Mouse (Mus musculus): ENCODE results near the gene Ogn. TPM values are rescaled to one million over a fixed set of nuclear protein-coding genes. Genes with fewer than 3 reads are reported as not detected.

Ogn gene
- polyA plus RNA-seq (2015; fragmentation: Nextera tagmentation; extraction: Ambion mirVana): 68.3 and 70.6 TPM in 2 replicates

DNA sequence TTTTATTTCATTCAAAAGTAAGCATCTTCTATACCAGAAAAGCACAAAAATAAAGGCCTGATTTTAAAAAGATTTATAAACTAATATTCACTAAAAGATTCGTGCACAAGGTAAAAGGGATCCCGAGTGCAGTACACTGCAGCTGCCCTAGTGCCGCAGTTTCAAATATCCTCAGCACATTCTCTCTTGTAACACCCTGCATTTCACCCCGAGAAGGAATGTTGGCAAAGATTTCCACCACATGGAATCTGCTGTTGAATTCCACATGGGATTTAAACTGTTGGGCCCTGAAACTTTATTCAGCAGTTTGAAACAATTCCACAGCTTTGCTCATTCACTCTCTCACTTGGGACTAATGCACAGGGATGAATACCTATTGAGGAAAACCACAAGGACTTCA is at the start of gene Ogn:
Gene Ogn, plus strand, starts transcription at position 333 of the 400 bp plus-strand sequence.
- no peak within 1 kb of the TSS for H3K9ac ChIP-seq (ENCODE audit: low read depth, low read length)
- no peak for ATAC-seq
- 58% methylated on average over 4 of the region's 4 CpGs for WGBS
- H3K27me3 ChIP-seq (replicated peaks; ENCODE audit: control insufficient read depth, insufficient read depth, low read length): no peaks in the 10 kb centered on the region
- no peak for TF ChIP-seq CTCF (IDR thresholded peaks at IDR 0.05; ENCODE audit: low read depth)
- no peaks in the 10 kb centered on the region for H3K4me1 ChIP-seq (replicated peaks; ENCODE audit: control insufficient read depth, insufficient read depth, low read length)
- H3K4me2 ChIP-seq (replicated peaks; ENCODE audit: low read depth): peak within 1 kb of the TSS; percentile 7
- H3K27ac ChIP-seq (ENCODE audit: low read depth, low read length): no peak within 1 kb of the TSS
- H3K9me3 ChIP-seq (ENCODE audit: control insufficient read depth): no peaks in the 10 kb centered on the region
- H3K4me3 ChIP-seq (ENCODE audit: low read depth, low read length): peak within 1 kb of the TSS; percentile 17; the same call in 1 of the 2 replicates
- no peaks in the 10 kb centered on the region for H3K36me3 ChIP-seq (ENCODE audit: control insufficient read depth, insufficient read depth)

DNA sequence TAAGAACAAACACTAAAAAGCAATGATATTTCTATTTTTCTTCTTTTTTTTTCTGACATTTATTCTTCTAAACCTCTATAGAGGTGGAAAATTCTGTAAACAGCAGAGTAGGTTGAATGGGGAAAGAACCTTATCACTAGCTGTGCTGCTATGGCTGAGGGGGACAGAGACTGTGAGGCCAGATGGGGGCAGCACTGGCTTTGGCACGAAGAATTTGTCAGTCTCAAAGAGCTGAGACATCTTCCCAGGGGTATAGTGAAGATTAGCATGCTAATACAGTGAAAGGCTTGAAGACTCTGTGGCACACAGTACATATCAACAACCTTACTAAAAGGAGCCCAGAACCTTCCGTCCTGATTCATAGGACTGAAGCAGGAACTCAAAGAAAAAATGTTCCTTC is 48.7 kb upstream of the Ogn start:
- no peak for ATAC-seq
- TF ChIP-seq CTCF (IDR thresholded peaks at IDR 0.05; ENCODE audit: low read depth): peak; percentile 69
- H3K9me3 ChIP-seq (ENCODE audit: control insufficient read depth): no peaks in the 10 kb centered on the region
- no peaks in the 10 kb centered on the region for H3K27me3 ChIP-seq (replicated peaks; ENCODE audit: control insufficient read depth, insufficient read depth, low read length)
- no peaks in the 10 kb centered on the region for H3K4me1 ChIP-seq (replicated peaks; ENCODE audit: control insufficient read depth, insufficient read depth, low read length)
- no peaks in the 10 kb centered on the region; the same call in 1 of the 2 replicates for H3K36me3 ChIP-seq (ENCODE audit: control insufficient read depth, insufficient read depth)
- no peak overlapping the region for H3K4me3 ChIP-seq (ENCODE audit: low read depth, low read length)
- H3K27ac ChIP-seq (ENCODE audit: low read depth, low read length): no peak overlapping the region
- H3K9ac ChIP-seq (ENCODE audit: low read depth, low read length): no peak overlapping the region
- H3K4me2 ChIP-seq (replicated peaks; ENCODE audit: low read depth): no peak overlapping the region
- 48% methylated on average over 2 of the region's 2 CpGs for WGBS

DNA sequence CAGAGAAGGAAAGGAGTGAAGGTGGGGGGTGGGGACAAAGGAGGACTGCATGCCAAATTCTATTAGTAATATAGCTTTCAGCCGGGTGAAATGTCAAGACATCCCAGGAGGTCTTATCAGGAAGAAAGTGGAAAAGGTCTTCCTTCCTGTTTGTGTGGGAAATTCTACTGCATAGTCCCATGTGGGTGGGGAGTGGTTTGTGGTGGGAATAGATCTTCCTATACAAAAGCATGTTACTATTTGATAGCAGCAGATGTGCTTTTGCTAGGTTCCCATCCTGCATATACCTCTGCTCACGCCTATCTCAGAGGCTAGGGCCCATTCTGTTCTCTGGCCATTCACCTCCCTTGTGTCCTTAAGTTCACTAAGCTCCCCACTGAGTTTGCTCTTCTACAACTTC is 47.0 kb upstream of the Ogn start:
- TF ChIP-seq CTCF (IDR thresholded peaks at IDR 0.05; ENCODE audit: low read depth): no peak
- Histone ChIP-seq H3K27me3 (replicated peaks; ENCODE audit: control insufficient read depth, insufficient read depth, low read length) (no peaks in the 10 kb centered on the region), H3K4me2 (replicated peaks; ENCODE audit: low read depth) (no peak overlapping the region), H3K36me3 (ENCODE audit: control insufficient read depth, insufficient read depth) (no peaks in the 10 kb centered on the region; the same call in 1 of the 2 replicates), H3K27ac (ENCODE audit: low read depth, low read length) (no peak overlapping the region), H3K9me3 (ENCODE audit: control insufficient read depth) (no peaks in the 10 kb centered on the region), H3K9ac (ENCODE audit: low read depth, low read length) (no peak overlapping the region), H3K4me1 (replicated peaks; ENCODE audit: control insufficient read depth, insufficient read depth, low read length) (no peaks in the 10 kb centered on the region), H3K4me3 (ENCODE audit: low read depth, low read length) (no peak overlapping the region)
- WGBS: 54% methylated on average over 2 of the region's 2 CpGs
- no peak for ATAC-seq

DNA sequence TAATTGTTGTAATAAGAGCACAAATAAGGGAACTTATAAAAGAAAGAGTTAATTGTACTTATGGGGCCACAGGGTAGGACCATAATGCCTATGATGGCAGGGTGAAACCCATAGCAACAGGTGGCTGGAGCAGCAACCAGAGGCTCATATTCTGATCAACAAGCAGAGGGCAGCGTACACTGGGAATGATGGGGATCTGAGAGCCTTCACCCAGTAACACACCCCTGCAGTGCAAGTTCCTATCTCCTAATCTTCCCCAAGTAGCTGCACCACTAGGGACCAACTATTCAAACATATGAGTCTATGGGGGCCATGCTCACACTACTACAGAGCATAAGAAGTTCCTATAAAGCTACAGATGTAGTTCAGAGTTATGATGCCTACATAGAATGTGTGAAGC is 43.5 kb upstream of the Ogn start:
- no peak overlapping the region for H3K27ac ChIP-seq (ENCODE audit: low read depth, low read length)
- WGBS: 93% methylated on average over 1 of the region's 1 CpGs
- no peaks in the 10 kb centered on the region for H3K9me3 ChIP-seq (ENCODE audit: control insufficient read depth)
- no peaks in the 10 kb centered on the region for H3K4me1 ChIP-seq (replicated peaks; ENCODE audit: control insufficient read depth, insufficient read depth, low read length)
- H3K36me3 ChIP-seq (ENCODE audit: control insufficient read depth, insufficient read depth): no peaks in the 10 kb centered on the region; the same call in 1 of the 2 replicates
- no peak for ATAC-seq
- TF ChIP-seq CTCF (IDR thresholded peaks at IDR 0.05; ENCODE audit: low read depth): 0 out of 2 replicates have a peak, but pooled peaks have one; percentile 26
- no peak overlapping the region for H3K9ac ChIP-seq (ENCODE audit: low read depth, low read length)
- no peak overlapping the region for H3K4me3 ChIP-seq (ENCODE audit: low read depth, low read length)
- H3K4me2 ChIP-seq (replicated peaks; ENCODE audit: low read depth): no peak overlapping the region
- H3K27me3 ChIP-seq (replicated peaks; ENCODE audit: control insufficient read depth, insufficient read depth, low read length): no peaks in the 10 kb centered on the region

DNA sequence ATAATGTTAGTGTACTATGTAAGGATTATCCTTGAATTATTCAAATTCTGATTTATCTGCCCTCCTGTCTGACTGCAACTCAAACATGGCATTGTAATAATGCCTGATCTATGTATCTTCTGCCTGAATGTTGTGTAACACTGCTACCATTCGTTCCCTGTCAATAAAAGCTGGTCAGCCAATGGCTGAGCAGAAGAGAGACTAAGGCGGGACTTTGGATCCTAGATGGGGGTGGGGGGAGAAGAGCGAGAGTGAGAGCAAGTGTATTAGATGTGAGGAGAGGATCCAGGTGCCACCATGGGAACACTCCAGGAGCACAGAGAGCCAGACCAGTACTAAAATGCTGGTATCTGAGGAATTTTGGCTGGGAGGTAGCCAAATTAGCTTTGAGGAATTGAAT is 37.5 kb upstream of the Ogn start:
- Histone ChIP-seq H3K36me3 (ENCODE audit: control insufficient read depth, insufficient read depth) (no peaks in the 10 kb centered on the region), H3K9ac (ENCODE audit: low read depth, low read length) (no peak overlapping the region), H3K9me3 (ENCODE audit: control insufficient read depth) (no peaks in the 10 kb centered on the region), H3K4me2 (replicated peaks; ENCODE audit: low read depth) (no peak overlapping the region), H3K4me1 (replicated peaks; ENCODE audit: control insufficient read depth, insufficient read depth, low read length) (0 out of 2 replicates have a peak, but pooled peaks cover 2% of the 10 kb centered on the region), H3K27ac (ENCODE audit: low read depth, low read length) (no peak overlapping the region), H3K27me3 (replicated peaks; ENCODE audit: control insufficient read depth, insufficient read depth, low read length) (no peaks in the 10 kb centered on the region), H3K4me3 (ENCODE audit: low read depth, low read length) (no peak overlapping the region)
- no peak for ATAC-seq
- no peak for TF ChIP-seq CTCF (IDR thresholded peaks at IDR 0.05; ENCODE audit: low read depth)
- 68% methylated on average over 3 of the region's 3 CpGs for WGBS

DNA sequence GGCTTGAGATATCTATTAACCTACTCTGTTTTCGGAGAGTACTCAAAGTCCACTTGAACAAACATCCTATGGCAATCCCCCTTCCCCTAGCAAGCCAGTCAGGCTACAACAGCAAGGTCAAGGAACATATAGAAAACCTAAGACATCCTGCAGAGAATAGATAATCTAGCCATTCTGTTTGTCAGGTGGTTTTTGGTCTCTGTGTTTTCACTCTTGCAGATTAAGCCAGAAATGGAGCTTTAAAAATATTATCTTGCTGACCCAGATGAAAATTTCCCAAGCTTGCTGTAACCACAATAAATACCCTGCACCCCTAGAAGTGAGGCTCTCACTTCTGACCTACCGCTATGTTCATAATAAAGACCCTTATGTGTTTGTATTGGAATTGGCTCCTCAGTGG is 36.4 kb upstream of the Ogn start:
- no peaks in the 10 kb centered on the region for H3K9me3 ChIP-seq (ENCODE audit: control insufficient read depth)
- no peak overlapping the region for H3K4me3 ChIP-seq (ENCODE audit: low read depth, low read length)
- no peak overlapping the region for H3K27ac ChIP-seq (ENCODE audit: low read depth, low read length)
- TF ChIP-seq CTCF (IDR thresholded peaks at IDR 0.05; ENCODE audit: low read depth): no peak
- no peaks in the 10 kb centered on the region for H3K36me3 ChIP-seq (ENCODE audit: control insufficient read depth, insufficient read depth)
- 0 out of 2 replicates have a peak, but pooled peaks cover 2% of the 10 kb centered on the region for H3K4me1 ChIP-seq (replicated peaks; ENCODE audit: control insufficient read depth, insufficient read depth, low read length)
- H3K9ac ChIP-seq (ENCODE audit: low read depth, low read length): no peak overlapping the region
- H3K27me3 ChIP-seq (replicated peaks; ENCODE audit: control insufficient read depth, insufficient read depth, low read length): no peaks in the 10 kb centered on the region
- 72% methylated on average over 2 of the region's 2 CpGs for WGBS
- H3K4me2 ChIP-seq (replicated peaks; ENCODE audit: low read depth): no peak overlapping the region
- ATAC-seq: no peak
